In the genomic region with DNA sequence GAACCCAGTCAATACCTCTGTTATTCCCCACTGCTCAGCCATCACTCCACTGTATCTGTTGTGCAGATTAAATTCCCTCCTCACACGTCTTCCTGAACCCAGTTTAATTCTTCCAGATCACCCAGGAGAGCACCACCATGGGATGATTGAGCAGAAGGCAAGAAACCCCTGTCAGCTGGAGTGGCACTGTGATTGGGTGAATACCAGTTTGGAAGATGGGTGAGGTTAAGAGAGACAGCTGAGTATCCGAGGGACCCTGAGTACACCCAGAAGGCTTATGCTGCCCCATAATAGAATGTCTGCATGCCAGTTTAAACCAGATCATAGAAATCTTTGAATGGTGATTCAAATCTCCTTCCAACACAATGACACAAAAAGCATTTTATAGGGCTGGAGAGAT, we compare ENCODE assay signal across 24 mouse cellular contexts. TPM values are rescaled to one million over a fixed set of nuclear protein-coding genes. Genes with fewer than 3 reads are reported as not detected.
DNase-seq lines count a peak whose midpoint lies in the region; ATAC-seq and TF ChIP-seq lines count a peak whose summit lies in the region.
"Had no signal": no experiment of that assay in that cellular context is flagged by ENCODE, and none has a peak within 500 bp of the region (broad histone marks: within the 10 kb centered on the region; RNA-seq: fewer than 3 reads in every experiment).

No protein-coding gene starts in this region.

- no peak overlapping the region for H3K4me3 ChIP-seq in left cerebral cortex, adult 2 months
- no peak overlapping the region for H3K4me3 ChIP-seq in myocyte
- H3K4me3 ChIP-seq: embryonic facial prominence, embryonic 10.5 days; embryonic facial prominence, embryonic 13.5 days; erythroblast, embryonic 14.5 days; forebrain, embryonic 12.5 days; forebrain, embryonic 15.5 days; gastrocnemius, adult 2 months; heart, embryonic 12.5 days; heart, embryonic 15.5 days had no signal

- 0 out of 2 replicates have a peak, but pooled peaks have one; percentile 25 for ATAC-seq in frontal cortex, adult (ENCODE audit: low TSS enrichment)
- ATAC-seq: forebrain, embryonic 15.5 days; hindbrain, postnatal 0 days; inflammation-experienced regulatory T-cells, adult 6 months had no signal

- H3ac ChIP-seq in myocyte (ENCODE audit: control insufficient read depth, insufficient read length): no peak overlapping the region

- TF ChIP-seq CTCF in left cerebral cortex, adult 2 months (IDR thresholded peaks at IDR 0.05): no peak

- H3K79me2 ChIP-seq in myocyte (ENCODE audit: control insufficient read depth, insufficient read depth): no peaks in the 10 kb centered on the region

- intact Hi-C loops in left cerebral cortex, adult 2 months (cut with DNase I): loop anchor here (2.0 kb wide), 2 partner anchors 27 to 51 kb away; no protein-coding TSS in a partner anchor

- H3K36me3 ChIP-seq in myocyte (ENCODE audit: control insufficient read depth, insufficient read depth): peaks cover 8% of the 10 kb centered on the region
- H3K36me3 ChIP-seq: forebrain, embryonic 15.5 days had no signal

- no peak for DNase-seq in frontal cortex, adult 2 months (ENCODE audit: extremely low spot score in 1 of 2, low spot score in 1 of 2)
- no peak for DNase-seq in left cerebral cortex, adult 2 months (ENCODE audit: extremely low spot score in 1 of 2, low spot score in 2 of 2)
- no peak for DNase-seq in left cerebral cortex, adult 18-20 months (ENCODE audit: low spot score in 2 of 2)
- DNase-seq in liver: no peak
- DNase-seq: adrenal gland, adult 2 months; adrenal gland, postnatal 14 days; embryo, embryonic 11 days; gastrocnemius, adult 2 months; gastrocnemius, postnatal 14 days; heart, adult 18-20 months; heart, postnatal 14 days; heart, postnatal 4 days had no signal

- no peak for TF ChIP-seq POLR2A in myocyte (IDR thresholded peaks at IDR 0.05; ENCODE audit: insufficient read length, low read depth)

- H3K4me2 ChIP-seq in myocyte (ENCODE audit: low read depth): no peak overlapping the region
- H3K4me2 ChIP-seq: embryonic facial prominence, embryonic 13.5 days; forebrain, embryonic 12.5 days; forebrain, embryonic 15.5 days; heart, embryonic 12.5 days; heart, embryonic 15.5 days; hindbrain, embryonic 14.5 days had no signal

- H3K27ac ChIP-seq in left cerebral cortex, adult 2 months: peak overlapping the region; percentile 66
- H3K27ac ChIP-seq: embryonic facial prominence, embryonic 10.5 days; embryonic facial prominence, embryonic 13.5 days; forebrain, embryonic 12.5 days; forebrain, embryonic 15.5 days; gastrocnemius, adult 2 months; heart, embryonic 15.5 days; hindbrain, embryonic 14.5 days; hindbrain, postnatal 0 days had no signal

- H3K27me3 ChIP-seq in myocyte (ENCODE audit: control insufficient read depth, insufficient read depth, insufficient read length): no peaks in the 10 kb centered on the region
- H3K27me3 ChIP-seq: embryonic facial prominence, embryonic 13.5 days; forebrain, embryonic 12.5 days; forebrain, embryonic 15.5 days; heart, embryonic 12.5 days; heart, embryonic 15.5 days had no signal

TF ChIP-seq in myocyte, 11 proteins besides CTCF, POLR2A, EP300 and RAD21:
- no peak for TF ChIP-seq POLR2AphosphoS2 (IDR thresholded peaks at IDR 0.05; ENCODE audit: insufficient read length, low read depth)
- peak in 1 of 3 experiments; percentile 65 for TF ChIP-seq MYOG (IDR thresholded peaks at IDR 0.05; ENCODE audit: control insufficient read depth in 1 of 3, insufficient read depth in 1 of 3, insufficient read length in 2 of 3, low read depth in 2 of 3)
- peak in 2 of 3 experiments; percentile 13 to 67 for TF ChIP-seq MYOD1 (IDR thresholded peaks at IDR 0.05; ENCODE audit: control insufficient read depth in 1 of 3, insufficient read length in 2 of 3, low read depth in 2 of 3)

RNA-seq across cellular contexts. Expression of a gene that starts 52.5 kb away (rescaled TPM):
- 39.7 and 41.6 TPM in 2 replicates for polyA plus RNA-seq in frontal cortex, adult 2 months (2012; rRNA removed)
- 100 to 1,000 TPM; 102 to 104 TPM for total RNA-seq in left cerebral cortex, adult 2 months (2021)
- 100 to 1,000 TPM; 100 to 101 TPM for total RNA-seq in left cerebral cortex, adult 18-20 months (2021)
- 21.3 TPM for polyA plus RNA-seq in myocyte (2012; fragmentation: generic; extraction: Trizol)
